Mouse (Mus musculus) thymus, adult 18-20 months (tissue): ENCODE results near the gene Ak5.
A peak's percentile ranks its signal among the peaks of the same experiment; 100 is the strongest.
"Not testable (repeated sequence)": the region's sequence is repeated elsewhere in the genome, so short reads cannot be mapped to it uniquely, and the experiment has no call there.

Experiments used
- DNase-seq, 2 experiments: peaks; one replicate each; pipeline ENCODE4 v3.0.0; 2022; ENCODE audit warnings: mixed read lengths in 2 of 2

Ak5 gene

DNA sequence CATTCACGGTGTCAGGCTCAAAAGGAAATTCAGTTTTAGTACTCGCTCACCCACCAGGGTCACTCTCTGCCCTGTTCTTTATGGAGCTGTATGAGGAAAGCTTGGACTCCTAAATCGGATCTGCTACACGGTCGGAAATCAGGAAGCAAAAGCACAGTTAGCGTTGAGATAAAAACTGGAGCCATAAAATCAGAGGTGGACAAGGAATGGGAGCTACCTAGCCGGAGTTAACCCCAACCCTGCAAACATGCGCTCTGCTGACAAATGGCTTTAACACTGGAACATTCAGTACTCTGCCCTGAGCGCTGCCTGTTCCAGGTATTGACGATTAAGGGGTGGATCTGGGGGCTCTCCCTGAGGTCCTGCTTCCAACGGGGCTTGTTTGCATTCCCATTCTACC, 47.6 kb downstream of the Ak5 start:
- no peak for DNase-seq

DNA sequence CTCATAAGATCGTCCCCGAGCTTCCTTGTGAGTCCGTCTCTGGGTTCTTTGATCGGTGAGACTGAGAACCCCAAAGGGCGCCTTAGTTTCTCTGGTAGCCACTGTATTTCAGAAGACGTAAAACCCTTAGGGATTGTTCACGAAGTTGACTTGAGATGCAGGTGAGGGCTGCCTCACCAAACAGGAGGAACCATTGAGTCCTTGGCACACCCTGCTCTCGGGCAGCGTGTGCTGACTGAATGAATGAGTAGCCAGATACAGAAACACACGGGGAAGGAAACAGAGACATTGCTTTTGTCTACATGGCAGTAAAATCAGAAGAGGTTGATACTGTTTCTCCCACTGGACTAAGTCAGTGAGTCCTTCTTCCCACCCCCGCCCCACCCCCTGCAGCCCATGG, 48.1 kb downstream of the Ak5 start:
- no peak for DNase-seq

DNA sequence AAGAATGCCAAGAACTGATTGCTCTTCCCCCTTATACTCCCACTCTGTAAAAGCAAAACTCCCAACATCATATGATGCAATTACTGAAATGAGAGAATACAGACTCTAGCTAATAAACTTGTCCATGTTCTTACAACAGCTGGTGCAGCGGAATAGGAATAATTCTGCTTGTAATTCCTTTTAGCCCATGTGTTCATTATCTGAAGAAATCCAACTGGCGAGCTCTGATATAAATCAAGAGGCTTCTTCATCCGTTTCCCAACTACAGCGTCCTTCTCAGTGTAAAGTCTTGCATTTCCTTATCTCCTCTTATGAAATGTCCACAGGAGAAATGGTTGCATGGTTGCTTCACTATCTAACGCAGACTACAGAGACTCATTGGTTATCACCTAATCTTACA, 59.1 kb downstream of the Ak5 start:
- DNase-seq = no peak

DNA sequence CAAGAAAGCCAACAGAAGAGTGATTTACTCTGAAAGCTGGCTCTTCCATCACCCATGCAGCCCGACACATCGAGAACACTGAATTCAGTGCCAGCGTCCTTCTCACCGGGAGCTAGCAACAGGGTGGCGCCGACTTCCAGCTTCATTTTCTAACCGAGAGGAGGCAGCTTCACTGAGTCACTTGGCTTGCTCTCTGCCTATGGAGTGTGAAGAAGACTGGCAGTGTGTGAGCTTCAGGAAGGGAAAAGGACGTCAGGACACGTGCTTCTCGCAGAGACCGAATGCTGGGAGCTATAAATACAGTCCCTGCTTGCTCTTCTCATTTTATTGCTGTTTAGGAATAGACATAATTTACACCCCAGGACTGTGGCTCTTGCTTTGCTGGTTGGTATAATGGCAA, 62.3 kb downstream of the Ak5 start:
- no peak for DNase-seq

DNA sequence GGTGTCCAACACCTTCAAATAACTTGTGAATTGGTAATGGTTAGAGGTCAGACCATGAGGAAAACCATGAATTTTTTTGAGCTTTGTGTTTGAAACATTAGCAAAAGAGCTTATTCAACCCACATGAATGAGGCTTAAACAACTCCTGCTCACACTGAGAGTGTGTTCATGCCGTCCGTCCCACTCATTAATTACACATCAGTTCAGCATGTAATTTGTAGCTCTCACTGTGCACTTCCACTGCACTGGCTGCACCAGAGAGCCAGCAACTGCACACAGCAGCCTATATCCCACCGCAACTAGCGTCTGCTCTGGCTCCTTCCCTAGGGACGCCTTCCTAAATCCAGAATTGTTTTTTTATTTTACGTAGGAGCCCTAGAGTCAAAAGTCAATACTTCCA, 68.5 kb downstream of the Ak5 start:
- DNase-seq = no peak

DNA sequence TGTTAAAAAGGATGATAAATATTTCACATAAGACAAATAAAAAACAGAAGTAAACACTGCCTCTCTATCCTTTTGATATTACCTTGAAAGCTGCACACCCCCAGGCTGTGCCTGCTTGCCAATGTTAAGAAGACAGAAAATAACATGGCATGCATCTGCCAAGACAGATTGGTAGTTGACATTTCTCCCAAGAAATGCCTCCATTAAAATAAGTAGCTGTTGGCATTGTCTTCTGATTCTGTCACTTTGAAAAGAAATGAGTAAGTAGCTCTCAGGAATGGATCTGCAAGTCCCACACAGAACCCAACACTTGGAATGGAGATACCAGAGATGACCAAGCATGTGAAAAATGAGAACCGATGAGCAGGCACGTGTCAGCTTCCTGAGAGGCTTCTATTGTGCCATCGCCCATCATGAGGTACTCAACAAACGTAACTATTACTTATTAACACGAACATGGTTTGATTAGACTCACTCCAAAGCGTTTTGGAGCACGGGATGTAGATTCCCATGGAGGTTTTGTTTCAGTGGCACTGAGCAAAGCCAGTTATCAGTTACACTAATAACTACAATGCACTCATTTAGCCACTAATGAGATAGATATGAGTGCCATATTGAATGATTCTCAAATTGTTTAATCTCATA, 71.6 kb downstream of the Ak5 start:
- DNase-seq = no peak

DNA sequence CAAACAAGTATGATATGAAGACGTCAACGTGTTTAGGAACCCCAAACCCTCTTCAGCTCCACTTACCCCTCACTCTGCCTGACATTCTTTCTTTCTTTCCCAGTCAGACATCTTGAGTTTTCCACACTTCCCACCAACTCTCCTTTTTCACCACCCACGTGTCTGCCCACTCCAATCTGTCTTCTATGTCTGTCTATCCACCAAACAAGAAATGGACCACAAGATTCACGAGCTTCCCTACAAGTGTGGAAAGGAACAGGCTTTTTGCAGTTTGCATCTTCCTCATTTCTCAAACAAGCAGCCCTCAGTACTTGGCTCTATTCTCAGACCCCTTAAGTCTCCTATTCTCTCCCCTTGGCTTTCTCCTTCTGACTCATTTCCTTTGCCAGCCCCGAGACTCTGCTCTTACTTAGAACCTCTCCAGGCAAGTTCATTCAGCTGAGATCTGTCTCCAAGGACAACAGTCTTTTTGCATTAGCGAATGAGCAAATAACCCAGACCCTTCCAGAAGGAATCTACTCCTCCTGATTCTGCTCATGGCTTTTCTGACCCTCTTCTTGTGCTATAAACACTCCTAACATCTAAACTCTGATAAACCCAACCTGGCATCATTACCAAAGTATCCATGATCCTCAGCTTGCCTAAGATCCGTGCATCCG, 75.3 kb downstream of the Ak5 start:
- DNase-seq = no peak

DNA sequence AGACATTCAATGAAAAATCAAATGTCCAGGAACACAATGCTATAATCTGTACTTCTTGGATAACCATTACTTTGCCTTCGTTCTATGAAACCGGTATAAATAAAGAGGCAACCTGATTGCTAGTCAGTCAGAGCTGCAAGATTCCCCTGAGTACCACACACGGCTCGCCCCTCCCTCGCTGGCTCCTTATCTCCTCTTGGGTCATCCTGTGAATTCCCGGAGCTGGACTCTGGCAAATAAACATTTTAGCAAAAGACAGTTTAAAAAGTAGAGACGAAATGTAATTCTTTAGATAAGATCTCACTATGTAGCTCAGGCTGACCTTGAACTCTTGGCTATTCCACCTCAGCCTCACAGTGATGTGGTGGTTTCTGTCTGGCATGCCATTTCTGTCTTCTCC, 77.7 kb downstream of the Ak5 start:
- no peak for DNase-seq

DNA sequence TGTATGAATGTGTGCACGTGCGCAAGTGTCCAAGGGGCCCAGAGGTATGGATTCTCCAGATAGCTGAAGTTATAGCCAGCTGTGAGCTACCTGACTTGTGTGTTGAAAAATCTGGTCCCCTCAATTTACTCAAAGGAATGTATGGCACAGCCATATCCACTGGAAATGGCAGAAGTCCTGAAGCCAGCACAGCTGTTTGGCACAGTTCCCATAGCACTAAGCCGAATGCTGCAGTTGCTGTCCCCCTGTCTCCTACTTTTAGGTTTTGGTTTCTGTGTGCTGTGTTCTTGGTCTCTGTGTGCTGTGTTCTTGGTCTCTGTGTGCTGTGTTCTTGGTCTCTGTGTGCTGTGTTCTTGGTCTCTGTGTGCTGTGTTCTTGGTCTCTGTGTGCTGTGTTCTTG, 79.1 kb downstream of the Ak5 start:
- DNase-seq = not testable (repeated sequence)

DNA sequence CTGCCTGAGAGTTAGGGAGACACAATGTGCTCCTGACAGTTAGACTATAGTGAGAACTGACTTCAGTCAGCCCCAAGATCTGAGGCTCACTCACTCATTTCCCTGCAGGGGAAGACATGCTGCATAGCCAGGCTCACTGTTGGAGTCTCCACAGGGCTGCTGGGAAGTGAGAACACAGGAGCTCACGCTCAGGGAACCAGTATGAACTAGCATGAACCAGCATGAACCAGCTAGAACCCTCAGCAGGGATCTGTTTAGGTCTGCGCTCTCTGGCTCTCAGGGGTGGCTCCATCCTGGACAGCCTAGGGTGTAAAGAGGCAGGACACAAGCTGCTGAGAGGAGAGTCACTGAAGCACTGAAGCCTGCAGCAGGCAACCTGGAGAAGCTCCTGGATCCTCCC, 81.2 kb downstream of the Ak5 start:
- no peak for DNase-seq

DNA sequence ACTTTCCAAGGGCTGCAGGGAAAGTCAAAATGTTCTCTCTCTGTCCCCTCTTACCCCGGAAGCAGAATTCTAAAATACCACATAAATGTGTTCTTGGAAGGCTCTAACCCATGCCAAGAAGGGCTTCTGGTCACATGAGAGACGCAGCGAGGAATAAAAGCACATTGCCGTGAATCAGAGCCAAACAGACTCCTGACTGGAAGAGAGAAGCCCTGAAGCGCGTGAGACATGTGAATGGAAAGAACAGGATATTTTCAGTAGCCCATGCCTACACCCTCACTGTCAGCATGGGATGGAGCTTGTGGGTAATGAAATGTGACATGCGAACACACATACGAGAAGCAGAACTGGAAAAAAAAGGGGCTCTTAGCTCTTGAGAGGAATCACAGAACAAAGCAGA, 82.0 kb downstream of the Ak5 start:
- DNase-seq = no peak

DNA sequence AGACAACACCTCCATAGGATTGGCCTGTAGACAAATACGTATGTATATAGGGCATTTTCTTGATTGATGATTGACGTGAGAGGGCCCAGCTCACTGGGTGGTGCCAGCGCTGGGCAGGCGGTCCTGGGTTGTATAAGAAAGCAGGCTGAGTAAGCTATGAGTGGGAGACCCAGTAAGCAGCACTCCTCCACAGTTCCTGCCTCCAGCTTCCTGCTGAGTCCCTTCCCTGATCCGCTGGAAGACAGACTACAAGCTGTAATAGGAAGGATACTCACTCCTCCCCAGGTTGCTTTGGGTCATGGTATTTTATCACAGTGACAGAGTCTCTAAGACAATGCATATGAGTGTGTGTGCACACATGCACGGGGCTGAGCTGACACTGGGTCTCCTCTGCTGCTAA, 82.6 kb downstream of the Ak5 start:
- DNase-seq = no peak

DNA sequence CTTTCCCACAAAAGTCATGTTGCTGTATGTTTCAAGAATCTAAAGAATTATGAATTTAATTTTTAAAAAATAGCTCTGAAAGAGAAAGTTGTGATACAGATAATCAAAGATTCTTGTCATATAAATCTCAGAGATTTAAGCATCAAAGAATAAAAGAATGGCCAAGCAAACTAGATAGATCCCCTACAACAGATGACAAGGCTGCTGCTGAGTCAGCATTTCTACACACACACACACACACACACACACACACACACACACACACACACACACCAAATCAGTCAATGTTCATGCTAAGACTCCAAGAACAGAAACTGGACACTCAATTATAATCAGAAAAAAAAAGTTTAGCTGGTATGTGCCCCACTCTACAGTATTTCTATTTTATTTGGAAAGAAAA, 85.1 kb downstream of the Ak5 start:
- no peak for DNase-seq

DNA sequence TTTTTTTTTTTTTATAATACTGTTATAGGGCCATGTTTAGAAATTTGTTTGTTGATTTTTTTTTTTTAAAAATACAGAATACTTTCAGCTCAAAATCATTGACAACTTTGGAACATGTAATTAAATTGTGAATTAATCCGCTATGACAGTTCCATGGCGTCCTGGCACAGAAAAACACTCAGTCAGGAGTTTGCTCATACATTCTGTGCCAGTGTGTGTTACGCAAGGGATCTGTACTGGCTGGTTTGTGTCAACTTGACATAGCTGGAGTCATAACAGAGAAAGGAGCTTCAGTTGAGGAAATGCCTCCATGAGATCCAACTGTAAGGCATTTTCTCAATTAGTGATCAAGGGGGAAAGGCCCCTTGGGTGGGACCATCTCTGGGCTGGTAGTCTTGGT, 86.3 kb downstream of the Ak5 start:
- DNase-seq = not testable (repeated sequence)

DNA sequence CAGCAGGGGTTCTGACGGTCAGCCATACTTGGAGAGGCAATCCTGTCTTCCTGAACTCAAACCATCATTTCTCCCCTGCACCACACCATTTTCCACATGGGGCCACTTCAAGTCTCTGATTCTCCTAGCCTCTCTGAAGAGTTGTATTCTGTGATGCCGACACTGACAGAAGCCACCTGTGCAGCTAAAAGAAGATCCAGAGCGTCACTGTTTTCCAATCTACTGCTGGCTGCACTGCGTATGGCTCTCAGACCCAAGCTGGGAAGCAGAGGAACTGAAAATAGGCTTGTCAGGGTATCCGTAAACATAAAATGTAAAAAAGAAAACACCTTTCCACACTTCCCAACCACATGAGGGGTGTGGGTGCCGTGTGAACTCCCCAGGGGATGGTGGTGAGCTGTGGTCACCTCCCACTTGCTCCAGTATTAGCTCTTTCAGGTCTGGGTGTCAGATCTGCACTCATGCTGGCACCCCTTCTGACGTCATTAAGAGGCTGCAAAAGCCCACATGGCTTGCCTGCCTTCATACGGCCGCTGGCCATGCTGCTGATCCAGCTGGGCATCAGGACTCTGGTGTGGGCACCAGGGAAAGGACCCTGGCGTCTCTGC, 88.1 kb downstream of the Ak5 start:
- no peak for DNase-seq

DNA sequence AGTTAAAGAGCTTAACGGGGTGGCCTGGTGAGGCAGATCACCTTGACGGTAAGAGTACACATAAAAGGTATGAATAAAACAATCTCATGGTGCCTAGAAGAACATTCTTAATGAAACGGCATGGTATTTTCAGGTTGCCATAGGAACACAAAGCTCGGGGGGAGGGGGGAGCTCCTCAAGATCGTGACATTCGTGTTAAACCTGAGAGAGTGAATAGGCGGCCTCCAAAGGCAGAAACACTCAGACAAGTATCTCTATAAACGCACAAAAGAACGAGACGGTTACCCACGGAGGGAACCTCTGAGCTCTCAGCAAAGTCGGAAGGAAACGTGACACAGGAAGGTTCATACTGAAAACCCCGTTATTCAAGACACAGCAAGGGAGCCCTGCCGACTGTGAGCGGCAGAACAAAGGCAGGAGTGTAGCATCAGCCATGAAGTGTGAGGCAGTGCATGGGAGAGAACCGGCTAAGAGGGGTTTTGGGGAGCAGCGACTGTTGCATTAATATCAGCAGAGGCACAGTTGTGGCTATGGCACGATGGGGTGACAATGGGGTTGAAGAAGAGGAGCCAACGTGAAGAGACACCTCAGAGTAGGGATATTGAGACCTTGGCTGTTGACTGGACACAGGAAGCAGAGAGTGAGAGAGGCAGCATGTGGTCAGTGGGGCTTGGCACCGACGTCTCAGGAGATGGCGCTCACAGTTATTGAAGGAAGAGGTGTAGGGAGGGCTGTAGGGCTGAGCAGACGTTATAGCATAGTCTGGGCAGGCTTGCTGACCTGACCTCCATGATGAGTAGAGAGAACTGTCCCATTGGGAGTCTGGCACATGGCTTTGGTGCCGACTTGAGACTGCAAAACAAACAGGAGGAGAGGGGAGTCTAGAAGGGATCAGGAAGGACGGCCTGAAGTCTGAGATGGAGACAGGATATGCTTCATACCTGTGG, 89.6 kb downstream of the Ak5 start:
- no peak for DNase-seq

DNA sequence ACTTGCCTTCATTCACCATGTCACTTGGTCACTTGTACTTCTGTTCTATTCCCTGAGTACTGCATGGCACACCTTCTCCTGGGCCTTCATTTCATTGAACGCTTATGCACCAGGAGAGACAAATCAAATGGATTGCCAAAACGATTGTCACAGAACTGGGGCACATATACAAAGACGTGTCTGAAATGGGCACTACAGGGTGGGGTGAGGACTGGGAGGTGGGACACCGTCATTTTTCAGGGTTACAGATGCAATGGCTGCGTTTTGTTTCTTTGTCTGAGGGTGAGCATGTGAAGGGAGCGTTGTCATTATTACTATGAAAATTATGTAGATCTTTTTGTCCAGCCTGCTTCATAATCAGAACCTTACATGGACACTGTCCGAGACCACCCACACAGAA, 90.4 kb downstream of the Ak5 start:
- DNase-seq = no peak

DNA sequence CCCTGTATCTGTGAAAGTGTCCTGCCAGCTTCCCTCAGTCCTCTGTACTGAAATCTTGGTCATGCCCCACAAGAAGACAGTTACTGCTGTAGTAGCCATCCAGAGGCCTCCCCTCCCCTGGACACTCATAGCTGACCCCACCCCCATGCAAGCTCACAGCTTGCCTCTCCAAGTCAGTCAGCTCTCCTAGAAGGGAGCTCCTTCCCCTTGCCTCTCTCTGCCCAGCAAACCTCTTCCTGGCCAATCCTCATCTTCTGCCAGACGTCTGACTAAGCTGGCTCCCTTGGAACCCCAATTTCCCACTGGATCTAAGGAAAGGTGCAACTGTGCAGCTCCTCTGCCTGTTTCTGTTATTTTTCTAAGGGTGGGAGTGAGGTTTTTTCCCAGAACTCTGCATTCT, 90.9 kb downstream of the Ak5 start:
- no peak for DNase-seq

DNA sequence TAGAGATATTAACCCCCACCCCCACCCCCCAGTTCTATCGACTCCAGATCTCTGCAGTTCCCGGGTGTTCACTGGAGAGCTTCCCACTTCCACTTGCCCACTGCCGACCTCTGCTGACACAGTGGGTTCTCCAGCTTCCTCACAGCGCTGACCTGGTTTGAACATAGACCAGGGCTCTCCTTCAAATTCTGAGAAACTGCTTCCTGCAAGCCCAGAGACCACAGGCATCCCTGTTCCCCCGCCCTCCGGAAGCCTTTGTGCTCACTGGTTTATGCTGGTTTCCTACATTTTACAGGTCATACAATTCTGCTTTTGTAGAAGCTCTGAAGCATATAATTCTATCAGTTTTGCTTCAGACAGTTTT, 98.9 kb downstream of the Ak5 start:
- peak in 1 of 2 experiments; percentile 17 for DNase-seq

DNA sequence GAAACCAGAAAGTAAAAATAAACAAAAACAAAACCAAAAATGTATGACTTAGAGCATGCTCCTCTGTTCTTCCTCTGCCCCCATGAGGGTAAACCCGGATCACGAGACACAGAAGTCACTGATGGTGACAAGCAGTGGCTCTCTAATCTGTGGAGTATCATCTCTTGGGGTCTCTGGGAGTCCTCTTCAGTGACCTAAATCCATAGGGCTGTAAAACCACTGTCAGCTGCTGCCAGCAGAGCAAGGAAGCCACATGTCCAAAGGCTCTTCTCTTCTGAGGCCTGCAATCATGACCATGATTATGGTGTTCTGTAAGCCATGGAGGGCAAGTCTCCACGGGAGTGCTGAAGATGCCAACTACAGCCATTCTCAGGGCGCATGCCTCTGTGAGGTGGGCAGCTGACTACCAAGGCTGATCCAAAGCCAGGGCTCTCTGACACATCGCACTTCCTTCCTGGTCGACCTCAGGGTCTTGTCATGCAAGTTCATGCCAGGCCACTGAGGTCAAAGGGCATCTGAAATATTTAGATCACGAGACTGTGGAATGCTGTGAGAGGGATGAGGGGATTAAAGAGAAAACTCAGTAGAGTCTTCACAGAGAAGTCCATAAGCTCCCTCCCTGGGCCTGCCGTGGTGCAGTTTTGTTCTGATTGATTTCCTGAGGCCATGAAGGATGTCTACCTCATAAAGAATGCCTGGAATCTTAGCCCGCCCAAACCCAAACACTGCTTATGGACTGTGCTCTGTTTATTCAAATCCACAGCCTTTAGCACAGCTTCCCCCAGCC, 99.5 kb downstream of the Ak5 start:
- DNase-seq = no peak

DNA sequence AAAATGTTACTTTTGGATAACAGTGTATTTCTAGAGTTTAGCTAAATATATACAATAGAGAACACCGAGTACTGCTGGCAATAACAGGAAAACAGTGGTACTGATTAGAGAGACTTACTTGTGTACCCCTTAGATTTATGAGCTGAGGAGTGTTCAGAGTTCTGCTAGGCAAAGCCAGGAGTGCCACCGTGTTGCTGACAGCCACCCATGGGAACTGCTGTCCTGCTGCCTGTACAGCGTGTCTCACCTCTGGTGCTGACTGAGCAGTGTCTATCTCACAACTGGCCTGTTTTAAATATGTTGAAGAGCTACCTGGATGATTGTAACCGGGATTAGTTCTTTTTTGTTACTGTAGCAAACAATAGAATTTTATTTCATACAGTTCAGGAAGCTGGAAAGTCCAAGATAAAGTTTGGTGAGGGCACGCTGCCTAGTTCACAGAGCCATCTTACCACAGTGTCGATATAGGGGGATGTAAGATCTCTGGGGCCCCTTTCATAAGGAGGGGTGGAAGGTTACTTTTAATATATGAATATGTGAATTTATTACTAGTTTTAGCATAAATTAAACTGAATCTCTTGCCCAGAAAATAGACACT, 103.5 kb downstream of the Ak5 start:
- no peak for DNase-seq

DNA sequence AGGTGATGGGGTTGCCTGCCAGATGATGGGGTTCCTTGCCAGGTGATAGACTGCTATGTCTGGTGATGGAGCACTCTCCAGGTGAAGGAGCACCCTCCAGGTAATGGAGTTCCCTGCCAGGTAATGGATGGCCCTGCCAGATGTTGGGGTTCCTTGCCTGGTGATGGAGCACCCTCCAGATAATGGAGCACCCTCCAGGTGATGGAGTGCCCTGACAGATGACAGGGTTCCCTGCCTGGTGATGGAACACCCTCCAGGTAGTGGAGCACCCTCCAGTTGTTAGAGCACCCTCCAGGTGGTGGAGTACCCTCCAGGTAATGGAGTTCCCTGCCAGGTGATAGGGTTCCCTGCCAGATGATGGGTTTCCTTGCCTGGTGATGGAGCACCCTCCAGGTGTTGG, 104.3 kb downstream of the Ak5 start:
- DNase-seq = no peak
